Mouse (Mus musculus): ENCODE results near the gene Gm20696.

Gm20696 gene

DNA sequence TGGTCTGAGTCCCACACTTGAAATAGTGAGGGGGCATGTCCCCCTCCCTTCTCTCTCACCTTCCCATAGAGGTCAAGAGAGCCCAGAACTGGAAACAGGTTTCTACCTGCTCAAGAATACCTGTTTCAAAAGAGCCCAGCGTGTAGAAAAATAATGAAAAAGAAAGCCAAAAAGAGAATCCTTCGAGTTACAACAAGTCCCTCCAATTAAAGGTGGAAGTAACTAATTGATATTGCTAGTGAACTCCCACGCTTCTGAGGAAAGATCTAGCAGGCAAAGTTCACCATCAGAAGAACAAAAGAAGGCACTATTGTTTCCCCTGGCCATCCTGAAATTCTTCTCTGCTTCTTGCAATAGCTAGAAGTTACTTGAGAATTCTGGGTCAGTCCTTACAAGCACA is 297.4 kb downstream of the Gm20696 start:
- no peak for DNase-seq (ENCODE audit: extremely low spot score, low read depth, low spot score)

DNA sequence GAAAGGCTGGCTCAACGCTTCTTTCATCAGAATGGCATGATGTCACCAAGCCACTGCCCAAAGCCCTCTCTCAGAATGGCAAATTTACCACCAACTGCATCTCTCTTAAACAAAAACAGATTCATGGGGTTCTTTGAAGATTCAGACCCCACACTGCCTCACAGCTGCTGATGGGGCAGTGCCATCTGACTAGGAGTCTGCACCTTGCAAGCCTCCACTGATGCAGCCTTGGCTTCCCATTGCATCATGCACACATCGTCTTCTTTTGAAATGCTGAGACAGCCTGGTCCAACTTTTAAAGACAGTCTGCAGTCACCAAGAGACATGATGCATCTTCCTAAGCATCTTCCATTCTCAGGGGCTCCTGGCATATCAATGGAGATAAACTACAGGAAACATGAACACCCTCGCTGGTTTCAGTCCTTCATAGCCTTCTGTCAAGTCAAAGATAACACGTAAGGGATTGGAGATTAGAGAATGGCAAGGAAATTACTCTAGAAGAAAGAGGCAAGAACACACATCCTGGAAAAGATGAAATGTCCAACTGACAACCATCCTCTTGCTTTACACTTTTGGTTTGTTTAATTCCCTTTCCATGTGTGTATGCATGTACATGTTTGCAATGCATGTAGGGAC is 298.4 kb downstream of the Gm20696 start:
- DNase-seq (ENCODE audit: extremely low spot score, low read depth, low spot score) = no peak

DNA sequence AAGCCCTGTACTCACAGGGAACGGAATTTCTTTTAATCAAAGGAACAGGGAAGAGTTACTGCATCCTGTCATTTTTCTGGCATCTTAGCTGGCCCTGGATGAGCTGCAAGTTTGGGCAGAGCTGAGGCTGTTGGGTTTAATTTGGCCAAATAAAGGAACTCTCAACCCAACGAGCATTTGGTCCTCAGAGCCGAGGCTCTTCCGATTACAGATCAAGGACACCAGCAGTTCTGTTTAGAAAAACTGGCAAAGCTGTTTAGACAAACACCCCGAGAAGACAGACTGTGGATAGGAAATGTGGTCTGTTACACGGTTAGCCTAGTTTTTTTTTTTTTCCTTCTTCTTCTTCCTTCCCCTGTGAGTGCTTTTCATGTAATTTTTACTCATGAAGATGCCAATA is 302.1 kb downstream of the Gm20696 start:
- no peak for DNase-seq (ENCODE audit: extremely low spot score, low read depth, low spot score)

- DNase-seq (ENCODE audit: extremely low spot score, low read depth, low spot score) = no peak
These were observed 306.0 kb downstream of the Gm20696 start for GRCm38 (mm10) chr6:99360581-99360980.

DNA sequence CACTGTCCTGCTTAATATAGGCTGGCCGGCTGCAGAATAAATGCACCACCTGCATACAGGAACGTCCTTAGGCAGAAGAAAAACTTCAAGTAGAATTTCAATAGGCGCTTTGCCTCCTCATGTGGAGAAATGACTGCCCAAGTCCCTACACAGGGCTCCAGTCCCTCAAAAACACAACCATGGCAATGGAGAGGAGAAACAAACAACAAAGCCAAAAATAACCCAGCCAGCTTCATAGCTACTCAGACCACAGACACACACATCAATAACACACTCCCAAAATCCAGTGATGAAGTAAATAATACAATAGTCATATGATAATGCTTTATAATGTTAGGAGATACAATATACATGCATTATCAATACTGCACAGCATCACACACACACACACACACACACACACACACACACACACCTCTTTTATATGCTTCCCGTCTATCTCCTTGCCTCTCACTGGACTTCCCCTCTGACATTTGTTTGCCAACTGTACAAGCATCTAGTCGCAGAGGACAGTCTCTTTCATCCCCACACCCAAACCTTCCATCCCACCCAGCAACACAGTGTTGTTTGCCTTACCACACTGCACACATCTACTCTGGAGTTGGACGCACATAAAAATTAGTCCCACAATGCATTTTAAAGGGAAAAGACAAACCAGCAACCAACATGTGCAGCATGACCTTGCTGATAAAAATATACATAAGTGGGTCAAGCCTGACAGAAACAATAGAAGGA is 306.7 kb downstream of the Gm20696 start:
- DNase-seq (ENCODE audit: extremely low spot score, low read depth, low spot score) = no peak

DNA sequence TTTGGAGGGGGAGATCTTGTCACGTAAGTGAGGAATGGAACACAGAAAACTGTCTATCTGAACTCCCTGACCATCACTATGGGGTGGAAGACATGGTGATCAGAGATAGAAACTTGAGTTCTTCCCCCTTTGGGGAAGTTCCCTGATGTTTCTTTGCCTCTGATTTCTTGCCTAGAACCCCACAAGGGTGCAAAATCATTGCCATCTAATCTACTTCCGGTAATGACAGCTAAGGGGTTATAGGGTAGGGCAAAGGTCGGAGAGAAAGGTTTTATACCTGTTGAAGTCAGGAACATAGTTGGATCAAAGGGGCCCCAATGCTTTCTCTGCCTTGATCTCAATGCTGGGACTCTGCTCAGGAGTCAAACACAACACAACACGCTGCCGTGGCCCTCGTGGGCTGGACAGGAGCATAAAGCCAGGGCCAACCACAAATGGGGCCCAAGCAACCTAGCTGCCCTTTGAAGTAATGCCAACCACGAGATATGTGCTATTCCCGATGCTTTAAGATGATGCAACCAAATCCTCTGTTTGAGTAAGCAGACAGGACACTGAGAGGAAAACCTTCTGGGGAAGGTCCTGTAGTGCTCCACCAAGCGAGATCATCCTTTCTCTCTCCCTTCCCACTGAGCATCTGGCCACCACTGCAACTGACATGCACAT is 307.4 kb downstream of the Gm20696 start:
- DNase-seq (ENCODE audit: extremely low spot score, low read depth, low spot score) = no peak

DNA sequence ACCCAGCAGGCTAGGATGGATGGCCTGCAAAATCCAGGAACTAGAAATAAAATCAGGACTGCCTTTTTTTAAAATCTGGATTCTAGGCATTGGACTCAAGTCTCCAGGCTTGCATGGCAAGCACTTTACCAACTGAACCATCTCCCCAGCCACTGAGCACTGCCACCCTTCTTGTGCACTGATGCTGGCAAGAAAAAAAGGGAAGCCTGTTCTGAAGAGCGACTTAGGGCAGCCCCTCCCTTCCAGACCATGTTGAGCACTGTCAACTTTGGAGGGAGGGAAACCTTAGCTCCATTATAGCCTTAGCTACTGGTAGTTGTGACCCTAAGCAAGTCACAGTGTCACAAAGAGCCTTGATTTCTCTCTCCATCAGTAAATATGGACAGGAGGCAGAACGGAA is 308.7 kb downstream of the Gm20696 start:
- DNase-seq (ENCODE audit: extremely low spot score, low read depth, low spot score) = no peak

DNA sequence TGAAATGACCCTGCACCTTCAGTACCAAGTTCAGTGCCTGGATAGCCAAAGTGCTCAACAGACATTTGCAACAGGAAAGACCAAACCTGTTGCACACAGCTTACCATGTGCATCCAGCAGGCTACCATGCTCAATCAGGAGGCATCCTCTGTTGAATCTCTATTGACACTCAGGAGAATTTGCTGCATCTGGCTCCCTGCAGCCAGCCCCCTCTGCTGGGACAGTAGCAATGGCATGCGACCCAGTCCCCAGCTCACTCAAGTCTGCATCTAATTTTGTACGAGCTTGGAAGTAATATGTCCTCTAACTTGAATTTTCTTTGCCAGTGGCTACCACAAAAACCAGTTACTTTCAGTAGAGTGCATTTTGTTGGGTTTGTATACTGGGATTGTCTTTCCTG is 312.3 kb downstream of the Gm20696 start:
- no peak for DNase-seq (ENCODE audit: extremely low spot score, low read depth, low spot score)

DNA sequence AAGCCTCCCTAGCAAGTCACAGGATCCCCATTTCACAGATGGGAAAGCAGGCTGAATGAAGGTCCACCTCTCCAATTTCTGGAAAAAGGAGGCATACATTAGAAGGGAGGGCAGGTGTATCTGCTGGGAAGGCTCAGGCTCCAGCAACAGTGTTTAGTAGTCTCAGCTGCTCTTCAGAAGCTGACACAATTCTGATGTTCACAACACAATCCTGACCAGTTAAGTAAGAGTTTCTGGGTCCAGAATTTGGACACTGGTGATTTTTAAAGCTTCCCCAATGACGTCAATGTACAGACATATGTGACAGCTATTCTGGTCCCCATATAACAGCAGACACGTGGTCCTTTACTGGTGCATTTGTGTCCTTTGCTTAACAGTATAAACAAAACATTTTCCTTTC is 313.2 kb downstream of the Gm20696 start:
- DNase-seq (ENCODE audit: extremely low spot score, low read depth, low spot score) = no peak

- no peak for DNase-seq (ENCODE audit: extremely low spot score, low read depth, low spot score)
These were observed 316.0 kb downstream of the Gm20696 start for GRCm38 (mm10) chr6:99350566-99350965.

DNA sequence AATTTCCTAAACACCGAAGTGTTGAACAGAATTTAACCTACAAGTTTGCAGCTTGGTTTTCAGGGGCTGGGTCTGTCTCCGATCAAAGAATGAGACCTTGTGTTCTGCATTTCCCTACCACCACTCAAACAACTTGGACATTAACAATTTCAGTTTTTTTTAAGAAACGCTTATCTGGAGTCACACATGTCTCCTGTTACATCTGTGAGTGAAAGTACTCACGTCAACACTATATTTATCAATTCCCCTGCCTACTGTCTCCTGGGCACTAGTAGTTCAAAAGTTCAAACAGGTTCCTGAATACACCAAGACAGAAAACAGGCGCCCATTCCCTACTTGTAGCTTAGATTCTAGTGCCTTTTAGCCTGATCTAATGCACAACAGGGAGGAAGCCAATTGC is 316.4 kb downstream of the Gm20696 start:
- DNase-seq (ENCODE audit: extremely low spot score, low read depth, low spot score) = no peak

- no peak for DNase-seq (ENCODE audit: extremely low spot score, low read depth, low spot score)
These were observed 318.8 kb downstream of the Gm20696 start for GRCm38 (mm10) chr6:99347836-99348235.

GRCm38 (mm10) chr6:99344966-99345365 is 321.6 kb downstream of the Gm20696 start:
- no peak for DNase-seq (ENCODE audit: extremely low spot score, low read depth, low spot score)

DNA sequence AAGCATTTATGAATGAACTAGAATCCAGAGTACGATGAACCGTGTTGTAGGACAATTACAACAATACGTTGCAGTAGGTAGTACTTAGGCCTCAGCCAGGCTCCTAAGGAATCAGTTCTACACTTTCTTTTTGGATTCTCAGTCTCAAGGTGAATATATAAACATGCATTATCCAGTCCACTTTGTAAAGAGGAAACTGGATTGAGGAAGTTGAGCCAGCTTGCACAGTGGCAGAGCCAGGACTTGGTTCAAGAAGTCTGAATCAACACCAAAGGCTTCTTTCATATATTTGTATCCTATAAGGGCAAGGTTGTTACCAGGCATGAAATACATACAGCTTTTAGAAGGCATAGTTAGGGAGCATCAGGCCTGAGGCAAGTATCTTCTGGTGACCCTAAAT is 322.2 kb downstream of the Gm20696 start:
- no peak for DNase-seq (ENCODE audit: extremely low spot score, low read depth, low spot score)

DNA sequence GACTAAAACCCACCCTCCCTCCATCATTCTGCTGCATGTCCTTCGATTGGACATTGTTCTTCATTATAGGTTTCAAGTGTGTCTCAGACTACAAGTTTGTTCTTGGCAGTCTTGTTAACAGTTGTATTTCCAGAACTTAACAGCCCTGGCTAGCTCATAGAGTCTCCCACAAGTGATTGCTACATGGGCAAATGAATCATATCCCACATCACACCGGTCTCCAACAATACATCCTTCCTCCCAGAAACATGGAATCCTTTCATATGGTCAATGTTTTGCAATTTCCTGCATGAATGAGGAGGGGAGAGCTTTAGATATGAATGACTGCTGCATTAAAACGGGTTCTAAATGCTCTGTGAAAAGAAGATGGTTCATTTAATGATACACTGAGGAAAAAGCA is 322.8 kb downstream of the Gm20696 start:
- DNase-seq (ENCODE audit: extremely low spot score, low read depth, low spot score) = no peak

- DNase-seq (ENCODE audit: extremely low spot score, low read depth, low spot score) = no peak
These were observed 324.2 kb downstream of the Gm20696 start for GRCm38 (mm10) chr6:99342416-99342815.

- no peak for DNase-seq (ENCODE audit: extremely low spot score, low read depth, low spot score)
These were observed 325.7 kb downstream of the Gm20696 start for GRCm38 (mm10) chr6:99340902-99341301.

DNA sequence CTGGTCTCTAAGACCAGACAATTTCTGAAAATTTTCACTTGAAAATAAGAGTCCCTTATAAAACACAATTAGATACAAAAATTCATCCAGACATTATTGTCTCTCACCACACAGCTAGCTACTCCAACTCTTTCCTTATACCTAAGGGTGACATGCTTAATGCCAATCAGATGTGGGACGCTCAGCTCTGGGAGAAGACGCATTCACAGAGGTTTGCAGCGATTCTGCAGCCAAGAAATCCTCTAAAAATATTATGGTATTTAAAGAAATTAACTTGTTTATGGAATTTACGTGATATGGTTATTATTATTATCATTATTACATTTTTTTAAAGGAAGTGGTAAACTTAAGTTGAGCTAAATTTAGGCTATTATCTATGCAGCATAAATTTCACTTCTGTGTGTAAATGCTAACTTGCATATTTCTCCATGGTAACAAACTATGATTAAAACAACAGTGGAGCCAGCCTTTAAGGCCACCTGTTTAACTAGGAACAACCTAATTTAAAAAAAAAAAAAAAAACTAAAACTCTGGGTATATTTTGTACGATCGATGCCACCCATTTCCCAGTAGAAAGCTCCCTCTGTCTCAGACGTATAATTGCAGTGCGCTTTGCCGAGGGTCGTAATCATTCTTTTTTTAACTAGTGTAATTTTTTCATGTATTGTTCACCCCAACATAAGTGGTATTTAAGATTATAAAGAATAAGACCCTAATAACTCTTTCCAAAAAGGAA is 326.4 kb downstream of the Gm20696 start:
- no peak for DNase-seq (ENCODE audit: extremely low spot score, low read depth, low spot score)

GRCm38 (mm10) chr6:99339343-99339620 is 327.3 kb downstream of the Gm20696 start:
- no peak for DNase-seq (ENCODE audit: extremely low spot score, low read depth, low spot score)

GRCm38 (mm10) chr6:99338593-99339342 is 327.8 kb downstream of the Gm20696 start:
- no peak for DNase-seq (ENCODE audit: extremely low spot score, low read depth, low spot score)

- no peak for DNase-seq (ENCODE audit: extremely low spot score, low read depth, low spot score)
These were observed 328.4 kb downstream of the Gm20696 start for GRCm38 (mm10) chr6:99338174-99338573.

All from hindlimb bud, embryonic 11.5 days (tissue).